Mouse (Mus musculus): ENCODE measurements around the gene Tulp1.
"Not testable (repeated sequence)": the region's sequence is repeated elsewhere in the genome, so short reads cannot be mapped to it uniquely, and the experiment has no call there.

The Tulp1 gene

GRCm38 (mm10) chr17:28365122-28365521, at the start of gene Tulp1:
Tulp1 (minus strand) TSS chr17:28365222.
- DNase-seq (ENCODE audit: low spot score): no peak

- no peak for DNase-seq (ENCODE audit: low spot score)
Observed at GRCm38 (mm10) chr17:28411381-28411960, 46.4 kb upstream of the Tulp1 start.

- no peak for DNase-seq (ENCODE audit: low spot score)
Observed at GRCm38 (mm10) chr17:28410731-28411130, 45.7 kb upstream of the Tulp1 start.

- DNase-seq (ENCODE audit: low spot score): no peak
Observed at GRCm38 (mm10) chr17:28408251-28408918, 43.4 kb upstream of the Tulp1 start.

- DNase-seq (ENCODE audit: low spot score): peak; percentile 85
Observed at GRCm38 (mm10) chr17:28407418-28408250, 42.6 kb upstream of the Tulp1 start.

- peak; percentile 53 for DNase-seq (ENCODE audit: low spot score)
Observed at GRCm38 (mm10) chr17:28406471-28406870, 41.4 kb upstream of the Tulp1 start.

- DNase-seq (ENCODE audit: low spot score): not testable (repeated sequence)
Observed at GRCm38 (mm10) chr17:28404745-28405144, 39.7 kb upstream of the Tulp1 start.

GRCm38 (mm10) chr17:28404301-28404700, 39.3 kb upstream of the Tulp1 start:
- DNase-seq (ENCODE audit: low spot score): no peak

- DNase-seq (ENCODE audit: low spot score): no peak
Observed at GRCm38 (mm10) chr17:28394994-28395393, 30.0 kb upstream of the Tulp1 start.

GRCm38 (mm10) chr17:28394051-28394765, 29.2 kb upstream of the Tulp1 start:
- no peak for DNase-seq (ENCODE audit: low spot score)

GRCm38 (mm10) chr17:28391568-28392432, 26.8 kb upstream of the Tulp1 start:
- no peak for DNase-seq (ENCODE audit: low spot score)

- no peak for DNase-seq (ENCODE audit: low spot score)
Observed at GRCm38 (mm10) chr17:28388534-28388933, 23.5 kb upstream of the Tulp1 start.

GRCm38 (mm10) chr17:28386150-28386905, 21.3 kb upstream of the Tulp1 start:
- DNase-seq (ENCODE audit: low spot score): peak; percentile 70

- no peak for DNase-seq (ENCODE audit: low spot score)
Observed at GRCm38 (mm10) chr17:28384298-28384697, 19.3 kb upstream of the Tulp1 start.

GRCm38 (mm10) chr17:28380255-28380654, 15.2 kb upstream of the Tulp1 start:
- DNase-seq (ENCODE audit: low spot score): no peak

- no peak for DNase-seq (ENCODE audit: low spot score)
Observed at GRCm38 (mm10) chr17:28375592-28376061, 10.6 kb upstream of the Tulp1 start.

GRCm38 (mm10) chr17:28374494-28374893, 9.5 kb upstream of the Tulp1 start:
- DNase-seq (ENCODE audit: low spot score): no peak

- no peak for DNase-seq (ENCODE audit: low spot score)
Observed at GRCm38 (mm10) chr17:28373821-28374220, 8.8 kb upstream of the Tulp1 start.

- DNase-seq (ENCODE audit: low spot score): no peak
Observed at GRCm38 (mm10) chr17:28371941-28372340, 6.9 kb upstream of the Tulp1 start.

GRCm38 (mm10) chr17:28371286-28371685, 6.3 kb upstream of the Tulp1 start:
- no peak for DNase-seq (ENCODE audit: low spot score)
